Mouse (Mus musculus): ENCODE measurements around the gene Slc39a11. TPM values are rescaled to one million over a fixed set of nuclear protein-coding genes. Genes with fewer than 3 reads are reported as not detected.

Slc39a11 gene
- polyA plus RNA-seq, 1 experiment from 2014 or later = 24.5 TPM

DNA sequence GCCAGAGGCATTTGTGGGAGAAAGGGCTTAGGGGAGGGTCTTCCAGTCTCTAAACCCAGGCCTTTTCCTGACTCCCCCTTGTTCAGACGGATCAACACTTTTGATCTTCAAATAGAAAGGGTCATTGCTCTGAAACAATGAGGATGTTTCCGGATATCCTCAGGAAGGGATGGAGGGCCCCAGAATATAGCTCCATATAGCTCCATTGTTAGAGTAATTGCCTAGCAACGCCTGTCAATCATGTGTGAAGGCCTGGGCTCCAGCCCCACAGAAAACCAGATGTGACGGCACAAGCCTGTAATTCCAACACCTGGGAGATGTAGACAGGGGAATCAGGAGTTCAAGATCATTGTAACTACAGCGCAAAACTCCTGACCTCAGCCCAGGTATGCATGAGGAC is 214.2 kb downstream of the Slc39a11 start:
- H3K9me3 ChIP-seq = no peaks in the 10 kb centered on the region
- no peak overlapping the region for H3K9ac ChIP-seq
- no peak overlapping the region for H3K4me2 ChIP-seq
- H3K27me3 ChIP-seq = no peaks in the 10 kb centered on the region
- 58% methylated on average over 5 of the region's 5 CpGs for WGBS
- ATAC-seq (ENCODE audit: borderline replicate concordance, extremely low read depth, low FRiP score, low TSS enrichment) = peak; percentile 8; the same call in 1 of the 2 replicates
- peaks cover 18% of the 10 kb centered on the region; the same call in 1 of the 2 replicates for H3K4me1 ChIP-seq
- no peak overlapping the region for H3K4me3 ChIP-seq
- no peaks in the 10 kb centered on the region for H3K36me3 ChIP-seq
- H3K27ac ChIP-seq = 0 out of 2 replicates have a peak overlapping the region, but pooled peaks have one; percentile 39

DNA sequence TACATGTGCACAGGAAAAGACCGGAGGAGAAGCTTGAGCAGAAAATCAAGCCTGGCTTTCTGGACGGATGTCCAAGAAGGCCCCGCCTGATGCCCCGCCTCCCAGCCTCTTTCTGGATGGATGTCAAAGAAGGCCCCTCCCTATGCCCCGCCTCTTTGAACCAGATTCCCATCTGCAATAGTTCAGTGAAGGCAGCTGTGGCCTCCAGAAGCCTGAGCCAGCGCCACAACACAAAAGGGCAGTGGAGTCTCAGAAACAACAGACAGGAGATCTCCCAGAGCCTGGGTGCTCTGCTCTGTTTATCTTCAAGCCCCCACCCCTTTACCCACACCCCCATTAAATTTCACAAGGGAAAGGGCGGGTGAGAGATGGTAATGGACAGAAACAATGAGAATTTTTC is 218.7 kb downstream of the Slc39a11 start:
- H3K4me3 ChIP-seq = no peak overlapping the region
- no peaks in the 10 kb centered on the region for H3K9me3 ChIP-seq
- H3K4me2 ChIP-seq = no peak overlapping the region
- no peaks in the 10 kb centered on the region for H3K36me3 ChIP-seq
- no peaks in the 10 kb centered on the region for H3K27me3 ChIP-seq
- WGBS = 71% methylated on average over 7 of the region's 7 CpGs
- ATAC-seq (ENCODE audit: borderline replicate concordance, extremely low read depth, low FRiP score, low TSS enrichment) = peak; percentile 32; the same call in 1 of the 2 replicates
- peaks cover 9% of the 10 kb centered on the region; the same call in 1 of the 2 replicates for H3K4me1 ChIP-seq
- H3K9ac ChIP-seq = no peak overlapping the region
- H3K27ac ChIP-seq = no peak overlapping the region

DNA sequence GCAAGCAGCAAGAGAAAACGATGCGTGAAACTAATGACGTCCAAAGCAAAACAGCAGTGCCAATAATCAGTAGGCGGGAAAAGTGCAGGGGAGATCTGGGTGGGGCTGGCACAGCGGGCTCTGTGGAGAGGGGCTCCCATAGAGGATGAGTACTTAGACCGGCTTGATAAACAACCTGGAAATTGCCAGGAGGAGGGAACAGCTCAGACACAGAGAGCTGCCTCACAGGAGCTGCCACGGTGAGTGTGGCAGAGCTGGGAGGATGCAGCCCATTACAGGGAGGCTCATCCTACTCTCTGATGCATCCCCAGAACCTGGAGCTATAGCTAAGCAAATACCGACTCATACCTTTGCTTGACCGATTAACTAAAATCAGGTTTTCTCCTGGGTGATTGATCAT is 224.0 kb downstream of the Slc39a11 start:
- H3K27me3 ChIP-seq = no peaks in the 10 kb centered on the region
- WGBS = 57% methylated on average over 9 of the region's 9 CpGs
- no peak overlapping the region for H3K27ac ChIP-seq
- H3K4me3 ChIP-seq = no peak overlapping the region
- H3K4me1 ChIP-seq = no peaks in the 10 kb centered on the region
- H3K9ac ChIP-seq = no peak overlapping the region
- ATAC-seq (ENCODE audit: borderline replicate concordance, extremely low read depth, low FRiP score, low TSS enrichment) = no peak
- no peak overlapping the region for H3K4me2 ChIP-seq
- H3K9me3 ChIP-seq = no peaks in the 10 kb centered on the region
- H3K36me3 ChIP-seq = no peaks in the 10 kb centered on the region

DNA sequence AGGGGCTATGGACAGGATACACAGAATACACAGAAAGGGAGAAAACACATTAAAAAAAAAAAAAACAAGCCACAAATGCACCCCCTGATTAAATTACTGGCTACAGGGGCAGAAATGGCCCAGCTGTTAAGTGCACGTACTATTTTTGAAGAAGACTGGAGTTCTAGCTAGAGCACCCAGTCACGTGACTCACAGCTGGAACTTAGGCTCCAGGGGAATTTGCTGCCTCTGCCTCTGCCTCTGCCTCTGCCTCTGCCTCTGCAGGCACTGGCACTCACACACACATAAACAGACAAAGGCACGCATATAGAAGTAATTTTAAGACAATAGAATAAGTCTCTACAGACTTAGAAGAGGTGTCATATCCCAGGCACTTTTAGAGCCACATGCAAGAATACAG is 224.4 kb downstream of the Slc39a11 start:
- Histone ChIP-seq H3K9ac (no peak overlapping the region), H3K4me2 (no peak overlapping the region), H3K4me3 (no peak overlapping the region), H3K27me3 (no peaks in the 10 kb centered on the region), H3K27ac (no peak overlapping the region), H3K9me3 (no peaks in the 10 kb centered on the region), H3K4me1 (no peaks in the 10 kb centered on the region), H3K36me3 (no peaks in the 10 kb centered on the region)
- no peak for ATAC-seq (ENCODE audit: borderline replicate concordance, extremely low read depth, low FRiP score, low TSS enrichment)
- 62% methylated on average over 3 of the region's 3 CpGs for WGBS

DNA sequence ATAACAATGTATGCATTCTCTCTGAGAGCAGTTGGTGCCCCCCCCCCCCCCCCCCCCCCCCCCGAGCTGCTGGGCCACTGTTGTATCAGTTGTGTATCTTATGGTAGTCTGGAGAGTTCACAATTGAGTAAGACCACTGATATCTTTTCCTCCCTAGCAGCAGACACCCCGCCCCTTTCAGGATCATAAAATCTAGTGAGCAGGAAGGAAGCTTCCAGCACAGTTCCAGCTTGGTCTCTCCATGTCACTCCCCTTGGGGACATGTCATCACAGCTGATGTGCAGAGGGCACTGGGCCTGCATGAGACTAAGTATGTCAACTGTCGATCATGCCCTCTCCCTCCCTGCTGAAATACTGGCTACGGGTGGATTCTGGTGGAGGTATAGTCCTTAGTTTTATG is 225.1 kb downstream of the Slc39a11 start:
- no peak for ATAC-seq (ENCODE audit: borderline replicate concordance, extremely low read depth, low FRiP score, low TSS enrichment)
- Histone ChIP-seq H3K36me3 (no peaks in the 10 kb centered on the region), H3K27me3 (no peaks in the 10 kb centered on the region), H3K4me2 (no peak overlapping the region), H3K27ac (no peak overlapping the region), H3K4me3 (no peak overlapping the region), H3K4me1 (no peaks in the 10 kb centered on the region), H3K9me3 (no peaks in the 10 kb centered on the region), H3K9ac (no peak overlapping the region)
- 88% methylated on average over 3 of the region's 4 CpGs for WGBS

DNA sequence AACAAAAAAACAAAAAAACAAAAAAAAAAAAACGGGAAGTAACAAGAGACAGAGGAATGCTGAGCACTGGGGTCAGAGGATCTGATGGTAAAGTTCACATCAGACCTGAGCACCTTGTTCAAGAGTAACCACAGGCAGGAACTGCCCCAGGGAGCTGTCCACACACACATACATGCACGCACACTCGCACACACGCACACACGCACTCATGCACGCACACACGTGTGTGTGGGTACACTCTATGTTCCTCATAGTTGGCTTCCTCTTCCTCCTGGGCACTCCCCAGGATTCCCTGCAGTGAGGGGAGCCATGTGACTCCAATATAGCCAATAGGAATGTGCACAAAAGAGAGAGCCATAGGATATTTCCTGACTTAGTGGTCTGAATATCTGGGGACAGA is 227.3 kb downstream of the Slc39a11 start:
- no peak for ATAC-seq (ENCODE audit: borderline replicate concordance, extremely low read depth, low FRiP score, low TSS enrichment)
- H3K27ac ChIP-seq = no peak overlapping the region
- WGBS = 86% methylated on average over 7 of the region's 7 CpGs
- no peaks in the 10 kb centered on the region for H3K27me3 ChIP-seq
- H3K9ac ChIP-seq = no peak overlapping the region
- H3K4me1 ChIP-seq = no peaks in the 10 kb centered on the region
- H3K36me3 ChIP-seq = no peaks in the 10 kb centered on the region
- H3K4me2 ChIP-seq = no peak overlapping the region
- H3K4me3 ChIP-seq = no peak overlapping the region
- H3K9me3 ChIP-seq = no peaks in the 10 kb centered on the region

DNA sequence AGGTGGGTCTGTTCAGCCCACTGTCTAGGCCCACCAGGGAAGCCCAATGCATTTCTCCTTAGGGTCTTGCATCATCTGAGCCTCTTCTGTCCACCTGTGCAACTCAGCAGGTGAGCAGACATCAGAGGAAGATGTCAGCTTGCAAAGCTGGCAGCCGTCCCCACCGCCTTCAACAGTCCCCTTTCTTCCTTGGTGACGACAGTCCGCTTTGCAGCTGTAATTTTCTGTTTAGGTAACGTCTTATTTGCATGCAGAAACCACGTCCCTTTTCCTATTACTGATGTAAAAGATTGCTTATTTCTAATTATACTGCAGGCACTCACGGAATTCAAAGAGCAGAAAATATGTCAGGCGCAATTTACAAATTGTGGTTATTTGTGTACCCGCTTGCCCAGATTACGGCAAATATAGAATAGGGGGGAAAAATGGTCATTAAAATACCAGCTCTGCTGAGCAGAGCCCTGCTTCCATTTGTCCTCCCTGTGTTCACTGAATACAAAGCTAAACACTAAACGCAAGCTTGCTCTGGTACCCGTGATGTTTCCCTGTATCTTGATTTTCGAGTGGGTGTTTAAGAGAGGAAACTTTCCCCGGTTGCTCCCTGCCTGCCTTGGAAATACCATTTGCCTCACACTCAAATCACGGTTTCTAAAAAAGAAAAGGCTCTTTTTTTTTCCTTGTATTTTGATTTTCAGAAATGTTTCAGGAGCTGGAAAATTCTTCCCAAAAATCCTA is 230.8 kb downstream of the Slc39a11 start:
- WGBS = 71% methylated on average over 15 of the region's 15 CpGs
- Histone ChIP-seq H3K9ac (no peak overlapping the region), H3K36me3 (no peaks in the 10 kb centered on the region), H3K27ac (no peak overlapping the region), H3K9me3 (no peaks in the 10 kb centered on the region), H3K4me1 (no peaks in the 10 kb centered on the region), H3K4me2 (no peak overlapping the region), H3K4me3 (no peak overlapping the region), H3K27me3 (no peaks in the 10 kb centered on the region)
- no peak for ATAC-seq (ENCODE audit: borderline replicate concordance, extremely low read depth, low FRiP score, low TSS enrichment)

DNA sequence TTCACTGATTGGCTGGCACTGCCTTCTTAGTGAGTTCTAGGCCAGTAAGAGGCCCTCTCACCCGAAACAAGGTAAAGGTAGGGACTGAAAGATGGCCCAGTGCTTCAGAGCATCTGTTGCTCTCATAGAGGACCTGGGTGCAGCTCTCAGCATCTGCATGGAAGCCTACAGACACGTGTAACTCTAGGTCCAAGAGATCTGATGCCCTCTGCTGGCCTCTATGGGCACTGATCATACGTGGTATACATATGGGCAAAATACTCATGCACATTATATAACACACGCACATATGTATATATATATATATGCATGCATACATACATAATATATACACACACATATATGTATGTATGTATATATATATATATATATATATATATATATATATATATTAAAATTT is 231.9 kb downstream of the Slc39a11 start:
- 86% methylated on average over 4 of the region's 4 CpGs for WGBS
- Histone ChIP-seq H3K4me1 (no peaks in the 10 kb centered on the region), H3K36me3 (no peaks in the 10 kb centered on the region)

DNA sequence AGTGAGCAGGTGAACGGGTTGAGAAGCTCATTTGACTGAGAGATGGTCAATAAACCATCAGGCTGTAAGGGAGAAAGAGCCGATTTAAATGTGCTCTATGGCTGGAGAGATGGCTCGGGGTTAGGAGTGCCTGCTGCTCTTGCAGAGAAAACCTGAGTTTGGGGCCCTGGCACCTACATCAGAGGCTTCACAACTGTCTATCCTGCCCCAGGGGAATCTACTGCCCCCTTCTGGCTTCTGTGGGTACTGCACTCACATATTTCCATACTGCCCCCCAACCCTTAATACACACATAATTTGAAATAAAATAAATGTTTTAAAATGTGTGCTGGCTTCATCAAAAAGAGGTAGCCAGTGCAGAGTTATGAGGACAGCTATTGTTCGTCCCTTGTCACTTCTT is 237.3 kb downstream of the Slc39a11 start:
- Histone ChIP-seq H3K36me3 (no peaks in the 10 kb centered on the region), H3K9me3 (no peaks in the 10 kb centered on the region), H3K27ac (no peak overlapping the region), H3K27me3 (no peaks in the 10 kb centered on the region), H3K4me2 (no peak overlapping the region), H3K4me3 (no peak overlapping the region), H3K9ac (no peak overlapping the region), H3K4me1 (no peaks in the 10 kb centered on the region)
- 85% methylated on average over 4 of the region's 4 CpGs for WGBS
- no peak for ATAC-seq (ENCODE audit: borderline replicate concordance, extremely low read depth, low FRiP score, low TSS enrichment)

More for the DNA sequence above, 231.9 kb downstream of the Slc39a11 start:
- Histone ChIP-seq H3K4me2 (no peak overlapping the region), H3K9ac (no peak overlapping the region), H3K27me3 (no peaks in the 10 kb centered on the region), H3K27ac (no peak overlapping the region), H3K9me3 (no peaks in the 10 kb centered on the region), H3K4me3 (no peak overlapping the region)
- no peak for ATAC-seq (ENCODE audit: borderline replicate concordance, extremely low read depth, low FRiP score, low TSS enrichment)

DNA sequence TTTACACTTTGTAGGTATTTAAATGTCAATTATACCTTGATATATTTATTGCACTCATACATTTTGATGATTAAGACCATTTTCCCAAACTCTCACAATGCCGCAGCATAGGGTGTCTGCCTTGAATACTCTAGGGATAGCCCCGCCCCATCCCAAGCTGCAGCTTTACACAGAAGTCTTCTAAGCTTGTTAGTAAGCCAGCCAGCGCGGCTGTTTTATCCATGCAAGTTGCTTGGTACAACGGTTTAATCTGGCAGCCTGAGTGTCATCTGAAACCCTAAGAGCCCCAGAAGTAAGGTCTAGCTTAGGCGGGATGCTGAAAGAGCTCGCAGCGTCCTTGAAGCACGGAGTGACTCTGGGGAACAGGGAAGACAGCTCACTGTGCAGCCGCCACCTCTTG is 238.1 kb downstream of the Slc39a11 start:
- H3K9me3 ChIP-seq = no peaks in the 10 kb centered on the region
- H3K4me1 ChIP-seq = no peaks in the 10 kb centered on the region
- H3K27ac ChIP-seq = no peak overlapping the region
- H3K9ac ChIP-seq = no peak overlapping the region
- no peak for ATAC-seq (ENCODE audit: borderline replicate concordance, extremely low read depth, low FRiP score, low TSS enrichment)
- no peak overlapping the region for H3K4me3 ChIP-seq
- no peak overlapping the region for H3K4me2 ChIP-seq
- no peaks in the 10 kb centered on the region for H3K36me3 ChIP-seq
- 72% methylated on average over 10 of the region's 10 CpGs for WGBS
- H3K27me3 ChIP-seq = no peaks in the 10 kb centered on the region

DNA sequence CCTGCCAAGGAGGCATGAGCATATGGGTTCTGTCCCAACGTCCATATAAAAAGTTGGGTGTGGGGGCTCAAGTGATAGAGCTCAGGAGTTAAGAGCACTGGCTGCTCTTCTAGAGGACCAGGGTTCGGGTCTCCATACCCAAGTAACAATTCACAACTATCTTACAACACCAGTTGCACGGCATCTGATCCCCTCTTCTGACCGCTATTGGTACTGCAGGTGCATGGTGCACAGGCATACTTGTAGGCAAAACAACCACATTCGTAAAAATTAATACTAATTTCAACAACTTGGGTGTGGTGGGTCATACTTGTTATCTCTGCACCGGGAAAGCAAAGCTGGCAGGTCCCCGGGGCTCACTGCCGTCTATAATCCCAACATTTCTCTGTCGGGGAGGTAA is 240.8 kb downstream of the Slc39a11 start:
- Histone ChIP-seq H3K36me3 (no peaks in the 10 kb centered on the region), H3K4me2 (no peak overlapping the region), H3K27ac (no peak overlapping the region), H3K9me3 (no peaks in the 10 kb centered on the region), H3K9ac (no peak overlapping the region), H3K27me3 (no peaks in the 10 kb centered on the region), H3K4me1 (no peaks in the 10 kb centered on the region), H3K4me3 (no peak overlapping the region)
- no peak for ATAC-seq (ENCODE audit: borderline replicate concordance, extremely low read depth, low FRiP score, low TSS enrichment)
- 82% methylated on average over 9 of the region's 9 CpGs for WGBS

DNA sequence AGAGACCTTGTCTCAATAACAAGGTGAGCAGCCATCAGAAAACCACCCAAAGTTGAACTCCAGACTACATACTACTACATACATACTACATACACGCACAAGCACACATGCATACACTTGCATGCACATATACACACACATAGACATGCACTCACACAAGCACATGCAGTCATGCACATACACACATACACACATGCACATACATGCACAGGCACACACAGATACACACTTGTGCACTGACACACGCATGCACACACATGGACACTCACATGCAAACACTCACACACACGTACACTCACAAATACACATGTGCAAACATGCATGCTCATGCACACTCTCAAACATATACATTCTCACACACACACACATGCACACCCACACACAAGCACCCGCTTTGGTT is 242.4 kb downstream of the Slc39a11 start:
- H3K9me3 ChIP-seq = no peaks in the 10 kb centered on the region
- 92% methylated on average over 4 of the region's 4 CpGs for WGBS
- no peak overlapping the region for H3K4me3 ChIP-seq
- no peak for ATAC-seq (ENCODE audit: borderline replicate concordance, extremely low read depth, low FRiP score, low TSS enrichment)
- H3K9ac ChIP-seq = no peak overlapping the region
- no peak overlapping the region for H3K4me2 ChIP-seq
- H3K36me3 ChIP-seq = no peaks in the 10 kb centered on the region
- H3K27ac ChIP-seq = no peak overlapping the region
- no peaks in the 10 kb centered on the region for H3K27me3 ChIP-seq
- no peaks in the 10 kb centered on the region for H3K4me1 ChIP-seq

DNA sequence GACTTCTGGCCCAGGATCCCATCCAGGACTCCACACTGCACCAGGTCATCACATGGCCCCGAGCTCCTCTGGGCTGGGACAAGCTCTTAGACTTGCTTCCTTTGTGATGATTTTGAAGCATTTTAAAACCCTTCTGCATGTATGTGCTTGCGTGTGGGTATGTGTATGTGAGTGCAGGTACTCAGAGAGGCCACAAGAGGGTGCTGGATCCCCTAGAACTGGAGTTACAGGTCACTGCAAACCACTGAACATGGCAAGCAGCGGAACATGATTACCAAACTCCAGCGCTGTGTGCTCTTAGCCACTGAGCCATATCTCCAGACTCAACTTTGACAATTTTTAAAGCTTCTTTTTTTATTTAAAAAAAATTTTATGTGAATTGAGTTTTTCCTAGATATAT is 249.0 kb downstream of the Slc39a11 start:
- no peak overlapping the region for H3K4me3 ChIP-seq
- H3K4me1 ChIP-seq = no peaks in the 10 kb centered on the region
- no peak overlapping the region for H3K4me2 ChIP-seq
- no peak overlapping the region for H3K27ac ChIP-seq
- ATAC-seq (ENCODE audit: borderline replicate concordance, extremely low read depth, low FRiP score, low TSS enrichment) = no peak
- H3K9ac ChIP-seq = no peak overlapping the region
- H3K36me3 ChIP-seq = no peaks in the 10 kb centered on the region
- H3K9me3 ChIP-seq = no peaks in the 10 kb centered on the region
- 94% methylated on average over 4 of the region's 4 CpGs for WGBS
- no peaks in the 10 kb centered on the region for H3K27me3 ChIP-seq

All from lung, embryonic 15.5 days (tissue).